Mouse (Mus musculus) heart, adult 2 months (tissue): ENCODE data around the gene Fbxo36.

Source experiments
- CTCF ChIP-seq: fragments of 200-600 bp; IDR thresholded peaks from 2 replicates; pipeline ENCODE4 v1.8.1; 2022; ENCODE audit warnings: antibody characterized with exemption, mild to moderate bottlenecking, moderate library complexity
- EP300 ChIP-seq: fragments of 200-500 bp; IDR thresholded peaks from 2 replicates; pipeline ENCODE4 v1.6.1; 2011; ENCODE audit warnings: low read depth, low read length, control low read depth; ENCODE audit not compliant: insufficient read depth
- POLR2A ChIP-seq: fragments of 200-500 bp; IDR thresholded peaks from 2 replicates; pipeline ENCODE4 v1.6.1; 2011; ENCODE audit warnings: mild to moderate bottlenecking, low read depth, low read length, control low read depth; ENCODE audit not compliant: insufficient read depth

DNA sequence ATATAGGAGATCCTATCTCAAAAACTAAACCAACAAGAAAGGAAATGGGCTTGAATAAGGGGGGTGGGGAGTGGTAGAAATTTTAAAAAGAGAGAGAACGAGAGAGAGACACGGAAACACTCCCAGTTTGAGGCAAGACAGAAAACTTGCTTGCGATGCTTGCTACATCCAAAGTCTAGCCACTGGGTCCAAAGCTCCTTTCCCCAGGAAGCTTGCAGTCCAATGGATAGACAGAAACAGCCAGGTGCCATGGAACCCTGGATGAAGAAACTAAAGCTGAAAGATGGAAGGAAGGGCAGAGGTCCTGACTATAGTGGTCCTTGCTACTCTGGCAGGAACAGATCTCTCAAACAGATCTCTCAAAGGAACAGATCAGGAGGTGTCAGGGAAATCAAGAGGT lies 8.7 kb downstream of the Fbxo36 start:
- TF ChIP-seq POLR2A = no peak
- TF ChIP-seq CTCF = no peak
- TF ChIP-seq EP300 = no peak
